Mouse (Mus musculus): Measurements from ENCODE around the gene Akip1. TPM values are rescaled to one million over a fixed set of nuclear protein-coding genes. Genes with fewer than 3 reads are reported as not detected.

Gene Akip1
- total and polyA plus RNA-seq, 3 experiments, result 35.0 to 46.2 (median 42.5) TPM

DNA sequence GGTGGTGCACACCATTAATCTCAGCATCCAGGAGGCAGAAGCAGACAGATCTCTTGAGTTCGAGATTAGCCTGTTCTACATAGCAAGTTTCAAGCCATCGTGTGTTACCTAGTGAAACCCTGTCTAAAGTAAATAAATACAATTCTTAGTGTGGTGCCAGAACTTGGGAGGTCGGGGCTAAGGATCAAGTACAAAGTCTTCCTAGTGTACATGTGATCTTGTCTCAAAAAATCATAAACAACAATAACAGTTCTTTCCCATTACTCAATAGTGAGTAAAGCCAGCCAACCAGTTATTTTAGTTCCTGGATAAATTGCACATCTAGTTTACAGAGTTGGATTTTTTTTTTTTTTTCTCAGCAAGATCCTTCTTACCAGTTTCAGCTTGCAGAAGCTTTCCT lies 971 bp downstream of the Akip1 start:
- Histone ChIP-seq H3K36me3 (replicated peaks in 1 of 2; ENCODE audit: control insufficient read depth in 1 of 2, insufficient read depth in 1 of 2, low read length in 1 of 2) (peaks cover 17 to 24% of the 10 kb centered on the region in 2 experiments), H3K9ac (ENCODE audit: insufficient read depth, low read depth) (peak overlapping the region; percentile 46), H3K9me3 (replicated peaks; ENCODE audit: low read length) (no peaks in the 10 kb centered on the region), H3K4me2 (ENCODE audit: insufficient read depth, low read depth, poor library complexity, severe bottlenecking) (peak overlapping the region; percentile 17), H3K27ac (ENCODE audit: insufficient read depth, low read depth) (no peak overlapping the region), H3K4me3 (replicated peaks in 1 of 3; ENCODE audit: low read depth in 2 of 3, low read length in 2 of 3, poor library complexity in 1 of 3) (peak overlapping the region; percentile 73 to 86 (median 77)), H3K79me2 (replicated peaks; ENCODE audit: control insufficient read depth, extremely low read depth, insufficient read depth, poor library complexity, severe bottlenecking) (no peaks in the 10 kb centered on the region; the same call in 1 of the 2 replicates), H3K4me1 (ENCODE audit: control insufficient read depth in 1 of 2, insufficient read depth in 2 of 2) (peaks cover 5 to 44% of the 10 kb centered on the region in 2 experiments; a peak in 3 of 4 replicates), H3K27me3 (replicated peaks) (no peaks in the 10 kb centered on the region)
- TF ChIP-seq KAT2A (IDR thresholded peaks at IDR 0.05; ENCODE audit: insufficient replicate concordance, low read length), result no peak
- no peak for TF ChIP-seq BHLHE40 (IDR thresholded peaks at IDR 0.05; ENCODE audit: low read depth, low read length)
- no peak for TF ChIP-seq E2F4 (IDR thresholded peaks at IDR 0.05; ENCODE audit: insufficient replicate concordance, low read depth, low read length)
- no peak for TF ChIP-seq USF2 (conservative IDR thresholded peaks at IDR 0.05; ENCODE audit: low read depth, low read length)
- dilution Hi-C loops (cut with MboI; ENCODE audit: extremely low pct_ligation_motif_present, extremely low pct_unique_long_range_greater_than_20kb, low sequenced_read_pairs) (no loop called here), in situ Hi-C loops (cut with MboI; ENCODE audit: low pct_ligation_motif_present, low pct_unique_long_range_greater_than_20kb, low sequenced_read_pairs) (loop anchor here (10.0 kb wide), 1 partner anchor 180 kb away; no protein-coding TSS in a partner anchor)
- DNase-seq (ENCODE audit: extremely low read depth), result no peak

DNA sequence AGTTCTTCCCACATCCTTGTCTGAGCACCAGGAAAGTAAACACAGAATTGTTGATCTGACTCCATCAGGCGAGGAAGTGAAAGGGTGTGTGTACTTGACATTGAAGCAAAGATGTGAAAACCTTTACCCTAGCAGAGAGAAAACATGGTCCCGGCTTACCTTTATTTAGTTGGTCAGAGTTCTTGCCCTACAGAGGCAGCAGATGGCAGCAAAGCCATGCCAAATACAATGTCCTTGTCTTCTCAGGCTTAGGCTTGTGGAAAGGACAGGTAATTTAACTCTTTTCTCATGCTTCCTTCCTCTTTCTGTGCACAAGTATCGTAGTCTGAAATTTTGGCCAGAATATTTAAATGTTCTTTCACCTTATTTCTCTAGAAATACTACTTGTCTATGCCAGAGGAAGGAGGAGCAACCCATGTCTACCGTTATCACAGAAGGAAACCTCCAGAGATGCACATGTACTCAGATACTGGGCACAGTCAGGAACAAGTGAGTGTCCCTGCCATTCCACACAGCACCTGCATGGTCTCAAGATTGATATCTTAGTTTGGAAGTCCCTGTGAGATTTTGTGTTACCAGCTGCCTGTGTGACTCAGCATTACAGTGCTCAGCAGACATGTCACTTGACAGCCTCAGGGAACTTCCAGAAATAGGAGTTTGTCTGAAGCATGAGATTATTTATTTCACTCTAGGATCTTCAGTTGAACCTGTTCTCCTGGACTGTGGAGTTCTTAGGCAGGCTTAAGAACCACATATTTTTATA lies 3.7 kb downstream of the Akip1 start:
- H3K4me2 ChIP-seq (ENCODE audit: insufficient read depth, low read depth, poor library complexity, severe bottlenecking), result no peak overlapping the region
- peak; percentile 81 for DNase-seq (ENCODE audit: extremely low read depth)
- H3K9me3 ChIP-seq (replicated peaks; ENCODE audit: low read length), result no peaks in the 10 kb centered on the region
- peaks cover 5 to 44% of the 10 kb centered on the region in 2 experiments; a peak in 3 of 4 replicates for H3K4me1 ChIP-seq (ENCODE audit: control insufficient read depth in 1 of 2, insufficient read depth in 2 of 2)
- H3K36me3 ChIP-seq (replicated peaks in 1 of 2; ENCODE audit: control insufficient read depth in 1 of 2, insufficient read depth in 1 of 2, low read length in 1 of 2), result peaks cover 32 to 51% of the 10 kb centered on the region in 2 experiments
- no peak overlapping the region for H3K9ac ChIP-seq (ENCODE audit: insufficient read depth, low read depth)
- no peak overlapping the region for H3K4me3 ChIP-seq (replicated peaks in 1 of 3; ENCODE audit: low read depth in 2 of 3, low read length in 2 of 3, poor library complexity in 1 of 3)
- no peaks in the 10 kb centered on the region; the same call in 1 of the 2 replicates for H3K79me2 ChIP-seq (replicated peaks; ENCODE audit: control insufficient read depth, extremely low read depth, insufficient read depth, poor library complexity, severe bottlenecking)
- no peaks in the 10 kb centered on the region for H3K27me3 ChIP-seq (replicated peaks)
- TF ChIP-seq JUND (conservative IDR thresholded peaks at IDR 0.05; ENCODE audit: low read depth, low read length) (0 out of 2 replicates have a peak, but pooled peaks have one; percentile 43), ZNF384 (IDR thresholded peaks at IDR 0.05; ENCODE audit: low read depth, low read length) (no peak), PAX5 (IDR thresholded peaks at IDR 0.05; ENCODE audit: low read length) (no peak), RAD21 (IDR thresholded peaks at IDR 0.05; ENCODE audit: low read depth, low read length) (peak; percentile 91), IRF4 (IDR thresholded peaks at IDR 0.05; ENCODE audit: low read depth, low read length) (peak; percentile 67), POLR2A (IDR thresholded peaks at IDR 0.05; ENCODE audit: low read depth, low read length) (no peak), TCF12 (IDR thresholded peaks at IDR 0.05; ENCODE audit: low read depth, low read length) (no peak), E2F4 (IDR thresholded peaks at IDR 0.05; ENCODE audit: insufficient replicate concordance, low read depth, low read length) (0 out of 2 replicates have a peak, but pooled peaks have one; percentile 29), EP300 (IDR thresholded peaks at IDR 0.05; ENCODE audit: low read length) (peak; percentile 34; the same call in 1 of the 2 replicates), SIN3A (IDR thresholded peaks at IDR 0.05; ENCODE audit: low read length) (no peak), MYC (IDR thresholded peaks at IDR 0.05; ENCODE audit: low read depth, low read length) (0 out of 2 replicates have a peak, but pooled peaks have one; percentile 18), MAZ (IDR thresholded peaks at IDR 0.05; ENCODE audit: low read depth, low read length) (no peak), KAT2A (IDR thresholded peaks at IDR 0.05; ENCODE audit: insufficient replicate concordance, low read length) (no peak), POLR2AphosphoS2 (IDR thresholded peaks at IDR 0.05; ENCODE audit: low read depth, low read length) (no peak), USF2 (conservative IDR thresholded peaks at IDR 0.05; ENCODE audit: low read depth, low read length) (no peak), MEF2A (IDR thresholded peaks at IDR 0.05; ENCODE audit: borderline replicate concordance, low read depth, low read length) (no peak), USF1 (IDR thresholded peaks at IDR 0.05; ENCODE audit: low read depth, low read length) (no peak), TBP (conservative IDR thresholded peaks at IDR 0.05; ENCODE audit: low read depth, low read length) (no peak), ETS1 (conservative IDR thresholded peaks at IDR 0.05; ENCODE audit: low read depth, low read length) (peak; percentile 43), CTCF (conservative IDR thresholded peaks at IDR 0.05 in 1 of 2, IDR thresholded peaks at IDR 0.05 in 1 of 2; ENCODE audit: low read depth in 2 of 2, low read length in 2 of 2) (peak; percentile 40 to 91), SMC3 (IDR thresholded peaks at IDR 0.05; ENCODE audit: low read depth, low read length) (peak; percentile 77), ZC3H11A (IDR thresholded peaks at IDR 0.05; ENCODE audit: low read depth, low read length) (peak; percentile 16; the same call in 1 of the 2 replicates), MXI1 (IDR thresholded peaks at IDR 0.05; ENCODE audit: low read depth, low read length) (no peak), CHD1 (IDR thresholded peaks at IDR 0.05; ENCODE audit: low read depth, low read length) (no peak), ELF1 (IDR thresholded peaks at IDR 0.05; ENCODE audit: low read depth, low read length) (no peak)
- in situ Hi-C loops (cut with MboI; ENCODE audit: low pct_ligation_motif_present, low pct_unique_long_range_greater_than_20kb, low sequenced_read_pairs), result loop anchor here (10.0 kb wide), 1 partner anchor 182 kb away; no protein-coding TSS in a partner anchor
- H3K27ac ChIP-seq (ENCODE audit: insufficient read depth, low read depth), result peak overlapping the region; percentile 52; the same call in 1 of the 2 replicates
- dilution Hi-C loops (cut with MboI; ENCODE audit: extremely low pct_ligation_motif_present, extremely low pct_unique_long_range_greater_than_20kb, low sequenced_read_pairs), result no loop called here
